Mouse (Mus musculus) regulatory T cell (primary cell): Measurements from ENCODE around the gene Olfr850.

ENCODE experiments used
- in situ Hi-C: fragments of 300-600 bp; cut with MboI, MseI; formaldehyde crosslinking; loops from one replicate; pipeline ENCODE4 v1.15.1; 2025; ENCODE audit warnings: high pct_unique_total_duplicates

The Olfr850 gene

GRCm38 (mm10) chr9:19478148-19478547, at the start of gene Olfr850:
Olfr850 (minus strand) TSS chr9:19478248.
- in situ Hi-C loops: no loop called here

- in situ Hi-C loops: no loop called here
Measured at GRCm38 (mm10) chr9:19492995-19493394, 14.9 kb upstream of the Olfr850 start, which contains the start of gene Olfr851. Olfr851 (plus strand) TSS chr9:19493295.

- in situ Hi-C loops: no loop called here
Measured at GRCm38 (mm10) chr9:19439966-19440365, 38.1 kb downstream of the Olfr850 start, which contains the start of gene Olfr849. Olfr849 (plus strand) TSS chr9:19440266.
